Mouse (Mus musculus) lung, postnatal 4 days (tissue): ENCODE results near the gene Nectin2.

Experiments used
- DNase-seq, 2 experiments: peaks; one replicate each; pipeline ENCODE4 v3.0.0; 2021

Gene Nectin2

GRCm38 (mm10) chr7:19769001-19769400 lies 18.7 kb upstream of the Nectin2 start:
- peak; percentile 34 to 65 for DNase-seq

GRCm38 (mm10) chr7:19768251-19768650 lies 18.0 kb upstream of the Nectin2 start:
- DNase-seq = no peak

- DNase-seq = no peak
Observed at GRCm38 (mm10) chr7:19764581-19764980, 14.3 kb upstream of the Nectin2 start.

- DNase-seq = no peak
Observed at GRCm38 (mm10) chr7:19763829-19764477, 13.7 kb upstream of the Nectin2 start.

GRCm38 (mm10) chr7:19762283-19762682 lies 12.0 kb upstream of the Nectin2 start:
- DNase-seq = peak in 1 of 2 experiments; percentile 63

- no peak for DNase-seq
Observed at GRCm38 (mm10) chr7:19760021-19760420, 9.7 kb upstream of the Nectin2 start.

GRCm38 (mm10) chr7:19758623-19759022 lies 8.3 kb upstream of the Nectin2 start:
- DNase-seq = no peak

GRCm38 (mm10) chr7:19755851-19756786 lies 5.8 kb upstream of the Nectin2 start:
- DNase-seq = peak; percentile 79 to 87

GRCm38 (mm10) chr7:19755008-19755407 lies 4.7 kb upstream of the Nectin2 start:
- no peak for DNase-seq

GRCm38 (mm10) chr7:19754065-19754464 lies 3.8 kb upstream of the Nectin2 start:
- DNase-seq = no peak

- peak; percentile 82 to 91 for DNase-seq
Observed at GRCm38 (mm10) chr7:19753587-19753986, 3.3 kb upstream of the Nectin2 start.

GRCm38 (mm10) chr7:19752652-19753051 lies 2.4 kb upstream of the Nectin2 start:
- DNase-seq = peak in 1 of 2 experiments; percentile 50

- no peak for DNase-seq
Observed at GRCm38 (mm10) chr7:19751070-19751383, 744 bp upstream of the Nectin2 start.

- peak; percentile 98 to 99 for DNase-seq
Observed at GRCm38 (mm10) chr7:19749389-19750216, 680 bp downstream of the Nectin2 start.

GRCm38 (mm10) chr7:19748219-19749195 lies 1.8 kb downstream of the Nectin2 start:
- DNase-seq = peak in 1 of 2 experiments; percentile 59

- peak; percentile 67 to 83 for DNase-seq
Observed at GRCm38 (mm10) chr7:19747420-19748218, 2.7 kb downstream of the Nectin2 start.

GRCm38 (mm10) chr7:19746426-19747201 lies 3.7 kb downstream of the Nectin2 start:
- DNase-seq = no peak

GRCm38 (mm10) chr7:19745971-19746370 lies 4.3 kb downstream of the Nectin2 start:
- no peak for DNase-seq

GRCm38 (mm10) chr7:19744590-19745385 lies 5.5 kb downstream of the Nectin2 start:
- DNase-seq = peak; percentile 40 to 64
